9 mouse cellular contexts compared by ENCODE assay signal in genomic region chr19:53105374-53106090, GRCm38 (mm10). TPM values are rescaled to one million over a fixed set of nuclear protein-coding genes. Genes with fewer than 3 reads are reported as not detected.
DNase-seq lines count a peak whose midpoint lies in the region; ATAC-seq and TF ChIP-seq lines count a peak whose summit lies in the region.
"Had no signal": no experiment of that assay in that cellular context is flagged by ENCODE, and none has a peak within 500 bp of the region (broad histone marks: within the 10 kb centered on the region; RNA-seq: fewer than 3 reads in every experiment).

No protein-coding gene starts in this region.

- 0 out of 2 replicates have a peak overlapping the region, but pooled peaks have one; percentile 6 for H3K9ac ChIP-seq in forebrain, embryonic 11.5 days (ENCODE audit: low read length)
- no peak overlapping the region for H3K9ac ChIP-seq in forebrain, postnatal 0 days
- peak overlapping the region; percentile 18 for H3K9ac ChIP-seq in heart, embryonic 14.5 days (ENCODE audit: low read length)
- H3K9ac ChIP-seq in neural tube, embryonic 11.5 days (ENCODE audit: low read length) = no peak overlapping the region

- peak; percentile 71 for ATAC-seq in forebrain, embryonic 11.5 days (replicated peaks; ENCODE audit: low FRiP score)
- ATAC-seq in forebrain, postnatal 0 days = no peak
- 0 out of 2 replicates have a peak, but pooled peaks have one; percentile 66 for ATAC-seq in heart, embryonic 14.5 days (ENCODE audit: insufficient number of reproducible peaks, insufficient read depth, low FRiP score, low read depth)
- no peak; the same call in 1 of the 2 replicates for ATAC-seq in neural tube, embryonic 11.5 days (ENCODE audit: insufficient read depth, low FRiP score, low TSS enrichment)

- no peak overlapping the region for H3K27ac ChIP-seq in forebrain, embryonic 11.5 days (ENCODE audit: low read depth, low read length)
- H3K27ac ChIP-seq in forebrain, postnatal 0 days (ENCODE audit: low read depth, low read length) = no peak overlapping the region
- peak overlapping the region; percentile 15 to 34; a peak in 3 of 4 replicates for H3K27ac ChIP-seq in heart, embryonic 14.5 days (replicated peaks in 1 of 2; ENCODE audit: control insufficient read depth in 1 of 2, insufficient read depth in 1 of 2, low read depth in 2 of 2, low read length in 2 of 2)
- peak overlapping the region; percentile 50 for H3K27ac ChIP-seq in limb, embryonic 10.5 days
- H3K27ac ChIP-seq in neural tube, embryonic 11.5 days (ENCODE audit: low read depth, low read length) = no peak overlapping the region
- no peak overlapping the region for H3K27ac ChIP-seq in layer of hippocampus, adult 2 months

- H3K27me3 ChIP-seq in forebrain, embryonic 11.5 days (ENCODE audit: control insufficient read depth, insufficient read depth, low read length) = no peaks in the 10 kb centered on the region
- no peaks in the 10 kb centered on the region for H3K27me3 ChIP-seq in forebrain, postnatal 0 days (ENCODE audit: insufficient read depth, low read length)
- no peaks in the 10 kb centered on the region for H3K27me3 ChIP-seq in heart, embryonic 14.5 days (ENCODE audit: control insufficient read depth, insufficient read depth, low read length)
- no peaks in the 10 kb centered on the region for H3K27me3 ChIP-seq in limb, embryonic 10.5 days (ENCODE audit: low read depth, poor library complexity, severe bottlenecking)
- H3K27me3 ChIP-seq in neural tube, embryonic 11.5 days (ENCODE audit: control insufficient read depth, insufficient read depth, low read length) = no peaks in the 10 kb centered on the region

- peak; percentile 82 for DNase-seq in forebrain, embryonic 11.5 days (ENCODE audit: low spot score)
- DNase-seq in forebrain, postnatal 0 days = no peak
- peak; percentile 52 for DNase-seq in brain, embryonic 14.5 days (ENCODE audit: low read depth)
- peak; percentile 78 for DNase-seq in limb, embryonic 10.5 days (ENCODE audit: low spot score)
- peak; percentile 59 for DNase-seq in neural tube, embryonic 11.5 days (ENCODE audit: low spot score)
- DNase-seq in spleen, adult 12 weeks (ENCODE audit: low spot score) = no peak
- no peak for DNase-seq in layer of hippocampus, adult 2 months (ENCODE audit: low spot score in 2 of 2)

- H3K4me2 ChIP-seq in forebrain, embryonic 11.5 days (ENCODE audit: low read depth, low read length, severe bottlenecking) = peak overlapping the region; percentile 22; the same call in 1 of the 2 replicates
- no peak overlapping the region for H3K4me2 ChIP-seq in forebrain, postnatal 0 days (ENCODE audit: low read depth)
- peak overlapping the region; percentile 51 for H3K4me2 ChIP-seq in heart, embryonic 14.5 days (ENCODE audit: low read length)
- H3K4me2 ChIP-seq in neural tube, embryonic 11.5 days (ENCODE audit: low read depth) = no peak overlapping the region

- H3K36me3 ChIP-seq in forebrain, embryonic 11.5 days (ENCODE audit: control insufficient read depth, insufficient read depth, low read length) = no peaks in the 10 kb centered on the region
- H3K36me3 ChIP-seq in forebrain, postnatal 0 days (ENCODE audit: insufficient read depth) = no peaks in the 10 kb centered on the region
- H3K36me3 ChIP-seq in heart, embryonic 14.5 days (ENCODE audit: control insufficient read depth, insufficient read depth, low read length) = no peaks in the 10 kb centered on the region
- no peaks in the 10 kb centered on the region for H3K36me3 ChIP-seq in limb, embryonic 10.5 days
- H3K36me3 ChIP-seq in neural tube, embryonic 11.5 days (ENCODE audit: control insufficient read depth, insufficient read depth, low read length) = no peaks in the 10 kb centered on the region

- H3K4me1 ChIP-seq in forebrain, embryonic 11.5 days (replicated peaks; ENCODE audit: control insufficient read depth, insufficient read depth, low read length) = peaks cover 3% of the 10 kb centered on the region; the same call in 1 of the 2 replicates
- H3K4me1 ChIP-seq in forebrain, postnatal 0 days (ENCODE audit: insufficient read depth) = no peaks in the 10 kb centered on the region
- peaks cover 5 to 25% of the 10 kb centered on the region in 2 experiments for H3K4me1 ChIP-seq in heart, embryonic 14.5 days (ENCODE audit: control insufficient read depth in 2 of 2, insufficient read depth in 2 of 2, low read length in 2 of 2)
- H3K4me1 ChIP-seq in limb, embryonic 10.5 days = peaks cover 13% of the 10 kb centered on the region
- H3K4me1 ChIP-seq in neural tube, embryonic 11.5 days (ENCODE audit: control insufficient read depth, insufficient read depth, low read length) = no peaks in the 10 kb centered on the region

- no peak overlapping the region for H3K4me3 ChIP-seq in forebrain, embryonic 11.5 days (ENCODE audit: low read depth, low read length)
- H3K4me3 ChIP-seq in forebrain, postnatal 0 days (ENCODE audit: low read depth, low read length) = no peak overlapping the region
- peak overlapping the region in 1 of 2 experiments; percentile 21; a peak in 1 of 4 replicates for H3K4me3 ChIP-seq in heart, embryonic 14.5 days (ENCODE audit: control insufficient read depth in 1 of 2, insufficient read depth in 1 of 2, low read depth in 1 of 2, low read length in 2 of 2)
- H3K4me3 ChIP-seq in limb, embryonic 10.5 days = 0 out of 2 replicates have a peak overlapping the region, but pooled peaks have one; percentile 15
- H3K4me3 ChIP-seq in neural tube, embryonic 11.5 days (ENCODE audit: low read depth, low read length) = no peak overlapping the region
- no peak overlapping the region for H3K4me3 ChIP-seq in layer of hippocampus, adult 2 months
- H3K4me3 ChIP-seq: erythroblast, embryonic 14.5 days had no signal

- TF ChIP-seq CTCF in forebrain, postnatal 0 days (IDR thresholded peaks at IDR 0.05; ENCODE audit: low read depth) = no peak
- no peak for TF ChIP-seq CTCF in brain, embryonic 14.5 days (IDR thresholded peaks at IDR 0.05; ENCODE audit: borderline replicate concordance, extremely low read depth, insufficient read depth, insufficient read length)
- no peak for TF ChIP-seq CTCF in layer of hippocampus, adult 2 months (conservative IDR thresholded peaks at IDR 0.05)

- no peak for TF ChIP-seq POLR2A in brain, embryonic 14.5 days (IDR thresholded peaks at IDR 0.05; ENCODE audit: borderline replicate concordance, extremely low read depth, insufficient read depth, insufficient read length, poor library complexity, severe bottlenecking)

- 48% methylated on average over 26 of the region's 26 CpGs for WGBS in forebrain, embryonic 11.5 days
- 53% methylated on average over 26 of the region's 26 CpGs for WGBS in forebrain, postnatal 0 days
- WGBS in heart, embryonic 14.5 days = 43% methylated on average over 26 of the region's 26 CpGs
- WGBS in limb, embryonic 10.5 days = 50% methylated on average over 26 of the region's 26 CpGs
- 50% methylated on average over 26 of the region's 26 CpGs for WGBS in neural tube, embryonic 11.5 days

- no peaks in the 10 kb centered on the region for H3K9me3 ChIP-seq in forebrain, embryonic 11.5 days (ENCODE audit: control insufficient read depth, low read length)
- no peaks in the 10 kb centered on the region for H3K9me3 ChIP-seq in forebrain, postnatal 0 days (ENCODE audit: low read length)
- no peaks in the 10 kb centered on the region for H3K9me3 ChIP-seq in heart, embryonic 14.5 days (ENCODE audit: control insufficient read depth, low read length)
- H3K9me3 ChIP-seq in limb, embryonic 10.5 days (replicated peaks) = no peaks in the 10 kb centered on the region
- no peaks in the 10 kb centered on the region for H3K9me3 ChIP-seq in neural tube, embryonic 11.5 days (ENCODE audit: control insufficient read depth, low read length)

RNA-seq across cellular contexts. Expression of gene Add3, which starts 34.7 kb away (rescaled TPM):
- polyA plus RNA-seq in forebrain, embryonic 11.5 days (2014; fragmentation: Nextera tagmentation; extraction: Ambion mirVana) = 59.3 and 61.5 TPM in 2 replicates
- 51.9 and 52.6 TPM in 2 replicates for total RNA-seq in forebrain, postnatal 0 days (2014; rRNA removed)
- polyA plus RNA-seq in forebrain, postnatal 0 days (2015; fragmentation: Nextera tagmentation; extraction: Ambion mirVana) = 35.9 and 52.3 TPM in 2 replicates
- 17.7 and 22.8 TPM in 2 replicates for polyA plus RNA-seq in brain, embryonic 14.5 days (2012; rRNA removed)
- 129 and 134 TPM in 2 replicates for polyA plus RNA-seq in heart, embryonic 14.5 days (2014; fragmentation: Nextera tagmentation; extraction: Ambion mirVana)
- polyA plus RNA-seq in limb, embryonic 10.5 days (2016; fragmentation: Nextera tagmentation; extraction: Ambion mirVana) = 46.4 and 63.7 TPM in 2 replicates
- 57.2 and 59.2 TPM in 2 replicates for polyA plus RNA-seq in neural tube, embryonic 11.5 days (2014; fragmentation: Nextera tagmentation; extraction: Ambion mirVana)
- 100 to 1,000 TPM; 125 to 129 TPM for total RNA-seq in layer of hippocampus, adult 2 months (2021)

Comparison
In these comparisons a context has a peak if more than half of its experiments do, and no peak if none do; other contexts are left out.
1. ATAC-seq: peak in forebrain, embryonic 11.5 days (single experiment) and heart, embryonic 14.5 days (single experiment); none in forebrain, postnatal 0 days (single experiment) and neural tube, embryonic 11.5 days (single experiment).
2. DNase-seq: peak in forebrain, embryonic 11.5 days (single experiment), brain, embryonic 14.5 days (single experiment), limb, embryonic 10.5 days (single experiment) and neural tube, embryonic 11.5 days (single experiment); none in forebrain, postnatal 0 days (single experiment), spleen, adult 12 weeks (single experiment) and layer of hippocampus, adult 2 months (0 of 2).
3. H3K4me2 ChIP-seq: peak in forebrain, embryonic 11.5 days (single experiment) and heart, embryonic 14.5 days (single experiment); none in forebrain, postnatal 0 days (single experiment) and neural tube, embryonic 11.5 days (single experiment).
4. H3K9ac ChIP-seq: peak in forebrain, embryonic 11.5 days (single experiment) and heart, embryonic 14.5 days (single experiment); none in forebrain, postnatal 0 days (single experiment) and neural tube, embryonic 11.5 days (single experiment).
5. H3K27ac ChIP-seq: peak in heart, embryonic 14.5 days (2 of 2) and limb, embryonic 10.5 days (single experiment); none in forebrain, embryonic 11.5 days (single experiment), forebrain, postnatal 0 days (single experiment), neural tube, embryonic 11.5 days (single experiment) and layer of hippocampus, adult 2 months (single experiment).